Mouse (Mus musculus) forebrain, embryonic 12.5 days (tissue): ENCODE data around the gene Brwd3. TPM values are rescaled to one million over a fixed set of nuclear protein-coding genes. Genes with fewer than 3 reads are reported as not detected.

ENCODE experiments used
- ATAC-seq: fragments of 200-750 bp; cut with Nextera tagmentation; 2 replicates; pipeline ENCODE4 v1.8.0; 2017; ENCODE audit warnings: moderate TSS enrichment; ENCODE audit not compliant: low FRiP score
- H3K27ac ChIP-seq: fragments of 300-500 bp; sonication (generic); 2 replicates; pipeline ENCODE4 v1.5.1; 2016; ENCODE audit warnings: mild to moderate bottlenecking
- H3K27me3 ChIP-seq: fragments of 300-500 bp; sonication (generic); 2 replicates; pipeline ENCODE4 v1.6.1; 2016; ENCODE audit warnings: mild to moderate bottlenecking
- H3K36me3 ChIP-seq: fragments of 300-500 bp; sonication (generic); replicated peaks from 2 replicates; pipeline ENCODE4 v1.6.1; 2016; ENCODE audit warnings: mild to moderate bottlenecking
- H3K4me1 ChIP-seq: fragments of 300-500 bp; sonication (generic); 2 replicates; pipeline ENCODE4 v1.6.1; 2016
- H3K4me2 ChIP-seq: fragments of 300-500 bp; sonication (generic); 2 replicates; pipeline ENCODE4 v1.6.1; 2016; ENCODE audit warnings: mild to moderate bottlenecking, moderate library complexity
- H3K4me3 ChIP-seq: fragments of 300-500 bp; sonication (generic); replicated peaks from 2 replicates; pipeline ENCODE4 v1.5.1; 2016; ENCODE audit warnings: mild to moderate bottlenecking
- H3K9ac ChIP-seq: fragments of 300-500 bp; sonication (generic); 2 replicates; pipeline ENCODE4 v1.6.1; 2016; ENCODE audit warnings: mild to moderate bottlenecking
- H3K9me3 ChIP-seq: fragments of 300-500 bp; sonication (generic); 2 replicates; pipeline ENCODE4 v1.6.1; 2016
- WGBS: fragments of 180-500 bp; shearing (Covaris S2); methylation state at CpG from one replicate; pipeline ENCODE4 v1.1.7; 2016; 5-methylcytosine and 5-hydroxymethylcytosine counted together
- polyA plus RNA-seq: library from polyadenylated mRNA; unstranded; fragments of >200 nt; fragmentation: Nextera tagmentation; extraction: Ambion mirVana; gene quantifications from 2 replicates; pipeline ENCODE4 v1.2.1, GENCODE M21; 2016

The Brwd3 gene
- polyA plus RNA-seq, 1 experiment from 2014 or later = 4.6 TPM

DNA sequence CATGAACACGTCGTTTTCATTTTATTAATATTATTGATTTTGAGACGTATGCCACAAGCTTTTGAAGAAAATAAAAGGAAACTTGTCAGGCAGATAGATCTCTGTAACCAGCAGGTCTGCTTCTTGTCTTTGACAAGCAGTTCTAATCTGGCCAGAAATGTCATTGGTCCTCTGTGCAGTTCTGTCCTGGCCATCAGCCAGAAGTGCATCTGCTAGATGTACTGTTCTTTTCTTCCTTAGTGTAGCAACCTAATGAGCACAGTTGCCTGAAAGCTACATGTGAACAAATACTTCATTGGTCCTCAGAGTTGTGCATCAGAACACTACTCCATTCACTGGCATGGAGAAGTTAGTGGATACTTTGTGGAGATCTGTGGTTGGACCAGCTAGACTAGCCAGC is 105.1 kb downstream of the Brwd3 start:
- H3K27ac ChIP-seq = no peak overlapping the region
- H3K4me1 ChIP-seq = no peaks in the 10 kb centered on the region
- no peaks in the 10 kb centered on the region for H3K27me3 ChIP-seq
- H3K4me3 ChIP-seq = no peak overlapping the region
- no peaks in the 10 kb centered on the region for H3K9me3 ChIP-seq
- no peak overlapping the region for H3K9ac ChIP-seq
- H3K4me2 ChIP-seq = no peak overlapping the region
- H3K36me3 ChIP-seq = no peaks in the 10 kb centered on the region
- 70% methylated on average over 3 of the region's 3 CpGs for WGBS
- no peak for ATAC-seq

DNA sequence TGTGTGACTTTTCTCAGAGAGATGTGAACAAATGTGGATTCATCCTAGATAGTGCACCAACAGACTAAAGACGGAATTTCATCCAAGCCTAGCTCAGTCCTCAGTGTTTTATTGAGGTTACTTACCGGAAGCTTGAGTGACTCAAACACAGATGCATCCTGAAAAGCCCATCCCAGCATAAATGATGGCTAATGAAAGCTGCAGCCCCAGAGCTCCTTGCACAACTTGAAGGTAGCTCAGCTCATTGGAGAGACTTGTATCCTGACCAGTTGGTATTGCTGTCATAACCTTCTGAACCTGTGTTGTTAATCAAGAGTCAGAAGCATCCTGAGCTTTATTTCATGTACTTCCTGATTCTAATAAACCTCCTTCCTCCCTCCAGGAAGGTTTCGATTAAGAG is 105.8 kb downstream of the Brwd3 start:
- H3K4me3 ChIP-seq = no peak overlapping the region
- H3K4me2 ChIP-seq = no peak overlapping the region
- no peaks in the 10 kb centered on the region for H3K36me3 ChIP-seq
- WGBS = 84% methylated on average over 3 of the region's 3 CpGs
- no peak for ATAC-seq
- no peak overlapping the region for H3K27ac ChIP-seq
- no peaks in the 10 kb centered on the region for H3K4me1 ChIP-seq
- no peaks in the 10 kb centered on the region for H3K27me3 ChIP-seq
- no peak overlapping the region for H3K9ac ChIP-seq
- no peaks in the 10 kb centered on the region for H3K9me3 ChIP-seq

DNA sequence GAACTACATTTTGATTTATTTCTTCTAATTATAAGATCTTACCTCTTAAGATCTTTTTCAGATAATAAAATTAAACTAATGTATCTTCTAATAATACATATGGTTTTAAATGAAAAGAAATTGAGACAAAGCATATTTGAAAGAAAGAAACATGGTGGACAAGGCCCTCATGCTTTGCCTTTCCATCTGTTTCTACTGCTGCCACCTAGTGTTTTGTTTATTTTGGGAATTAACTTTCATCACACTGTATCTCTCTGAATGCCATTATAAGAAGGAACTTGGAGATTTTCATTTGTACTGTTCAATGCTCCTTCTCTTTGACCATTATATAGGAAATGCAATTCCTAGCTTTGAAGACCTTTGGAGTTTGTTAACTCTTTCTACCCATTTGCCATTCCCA is 109.9 kb downstream of the Brwd3 start:
- Histone ChIP-seq H3K4me1 (no peaks in the 10 kb centered on the region), H3K4me3 (no peak overlapping the region), H3K27ac (no peak overlapping the region), H3K9me3 (no peaks in the 10 kb centered on the region), H3K9ac (no peak overlapping the region), H3K4me2 (no peak overlapping the region), H3K27me3 (no peaks in the 10 kb centered on the region), H3K36me3 (no peaks in the 10 kb centered on the region)
- no peak for ATAC-seq

DNA sequence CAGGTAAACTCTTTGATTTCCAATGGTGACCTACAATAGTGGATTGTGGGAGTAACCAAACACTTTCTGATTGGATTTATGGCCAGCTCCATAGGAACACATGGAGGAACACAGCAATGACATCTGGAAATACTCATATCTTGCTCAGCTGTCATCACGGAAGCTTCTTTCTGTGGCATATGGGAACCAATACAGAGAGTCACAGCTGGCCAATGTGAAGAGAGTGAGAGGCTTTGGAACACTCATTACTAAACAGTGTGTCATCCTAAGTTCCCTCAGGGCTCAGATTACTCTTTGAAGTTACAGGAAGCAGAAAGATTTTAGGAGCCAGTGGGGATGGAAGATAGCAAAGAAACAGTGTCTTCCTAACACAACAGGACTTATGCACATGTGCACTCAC is 111.7 kb downstream of the Brwd3 start:
- 95% methylated on average over 1 of the region's 1 CpGs for WGBS
- Histone ChIP-seq H3K4me2 (no peak overlapping the region), H3K27me3 (no peaks in the 10 kb centered on the region), H3K4me3 (no peak overlapping the region), H3K27ac (no peak overlapping the region), H3K9ac (no peak overlapping the region), H3K9me3 (no peaks in the 10 kb centered on the region), H3K36me3 (no peaks in the 10 kb centered on the region), H3K4me1 (no peaks in the 10 kb centered on the region)
- no peak for ATAC-seq

DNA sequence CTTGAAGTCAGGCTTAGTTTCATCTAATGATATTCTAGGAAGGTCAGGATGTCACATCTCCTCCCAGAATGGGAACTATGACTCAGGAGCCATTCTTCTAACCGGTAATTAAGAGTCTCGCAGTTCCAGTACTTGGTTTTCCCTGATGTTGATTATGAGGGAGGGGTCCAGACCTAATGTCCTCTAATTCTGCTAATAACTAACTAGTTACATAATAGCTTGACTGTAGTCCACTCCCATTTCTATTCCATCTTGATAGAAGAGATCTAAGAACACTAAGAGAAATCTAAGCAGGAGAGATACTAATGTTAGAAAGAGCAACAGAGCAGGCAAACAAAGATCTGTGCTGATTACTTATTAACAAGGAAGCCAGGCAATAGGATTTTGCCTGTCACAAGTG is 129.9 kb downstream of the Brwd3 start:
- Histone ChIP-seq H3K36me3 (no peaks in the 10 kb centered on the region), H3K4me3 (no peak overlapping the region), H3K27ac (no peak overlapping the region), H3K9me3 (no peaks in the 10 kb centered on the region), H3K9ac (no peak overlapping the region), H3K27me3 (no peaks in the 10 kb centered on the region), H3K4me1 (no peaks in the 10 kb centered on the region), H3K4me2 (no peak overlapping the region)
- 75% methylated on average over 2 of the region's 2 CpGs for WGBS
- no peak for ATAC-seq

Other genes starting within 250 kb of the Brwd3 start
- gene Gm379, start 169.5 kb downstream of the Brwd3 start, polyA plus RNA-seq = not detected in 2 replicates
- 43.2 and 47.4 TPM in 2 replicates for gene Hmgn5, start 179.0 kb upstream of the Brwd3 start, polyA plus RNA-seq